Mouse (Mus musculus) CH12.LX (cell line): Measurements from ENCODE around the gene Otud7a.

Experiments used
- CHD2 ChIP-seq: IDR thresholded peaks from 2 replicates; pipeline ENCODE4 v1.6.1; 2011; ENCODE audit warnings: low read length, improper control_type of control experiment
- CTCF ChIP-seq, 2 experiments: IDR thresholded peaks in 1 of 2; conservative IDR thresholded peaks in 1 of 2; 2 replicates each; pipeline ENCODE4 v1.5.1; 2011 to 2012; ENCODE audit warnings: low read depth in 2 of 2, low read length in 2 of 2, improper control_type of control experiment in 1 of 2, inconsistent platforms in 1 of 2, mild to moderate bottlenecking in 1 of 2, moderate library complexity in 1 of 2
- EP300 ChIP-seq: IDR thresholded peaks from 2 replicates; pipeline ENCODE4 v1.6.1; 2011; ENCODE audit warnings: low read length, improper control_type of control experiment
- MYC ChIP-seq: IDR thresholded peaks from 2 replicates; pipeline ENCODE4 v1.6.1; 2011; ENCODE audit warnings: low read depth, mild to moderate bottlenecking, improper control_type of control experiment, low read length
- NRF1 ChIP-seq: IDR thresholded peaks from 2 replicates; pipeline ENCODE4 v1.6.1; 2014; ENCODE audit warnings: low read depth, mild to moderate bottlenecking, inconsistent platforms, low read length, improper control_type of control experiment, moderate library complexity
- POLR2A ChIP-seq: IDR thresholded peaks from 2 replicates; pipeline ENCODE4 v1.6.1; 2011; ENCODE audit warnings: low read depth, mild to moderate bottlenecking, improper control_type of control experiment, low read length
- TBP ChIP-seq: conservative IDR thresholded peaks from 2 replicates; pipeline ENCODE4 v1.6.1; 2011; ENCODE audit warnings: low read depth, low read length, improper control_type of control experiment
- TCF12 ChIP-seq: IDR thresholded peaks from 2 replicates; pipeline ENCODE4 v1.6.1; 2014; ENCODE audit warnings: low read depth, mild to moderate bottlenecking, inconsistent platforms, low read length, improper control_type of control experiment

DNA sequence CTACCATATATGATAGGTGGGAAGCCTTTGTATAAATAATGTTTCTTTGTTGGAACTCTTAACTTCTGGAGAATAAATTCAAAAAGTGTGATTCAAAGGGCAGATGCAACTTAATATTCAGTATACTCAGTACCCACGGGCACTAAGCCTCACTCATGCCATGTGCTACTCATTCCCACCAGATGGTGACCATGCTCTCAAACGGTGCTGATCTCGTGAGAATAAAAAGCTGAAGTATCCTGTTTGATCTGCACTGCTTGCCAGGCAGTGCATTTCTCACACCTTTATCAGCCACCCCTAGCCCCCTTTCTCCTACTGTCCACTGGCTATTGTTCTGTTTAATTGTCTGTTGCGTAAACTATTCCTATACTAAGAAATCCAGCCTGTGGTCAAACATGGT is 146.8 kb downstream of the Otud7a start:
- TF ChIP-seq CHD2 (no peak), NRF1 (no peak), TBP (no peak), POLR2A (no peak), TCF12 (no peak), CTCF (conservative IDR thresholded peaks at IDR 0.05 in 1 of 2, IDR thresholded peaks at IDR 0.05 in 1 of 2; ENCODE audit: low read depth in 2 of 2, low read length in 2 of 2) (no peak), MYC (no peak), EP300 (no peak)
